Mouse (Mus musculus) adrenal gland, adult 2 months (tissue): ENCODE results near the gene Cd300lb. TPM values are rescaled to one million over a fixed set of nuclear protein-coding genes. Genes with fewer than 3 reads are reported as not detected.
A peak's percentile ranks its signal among the peaks of the same experiment; 100 is the strongest.

Source experiments
- DNase-seq: peaks from one replicate; pipeline ENCODE4 v3.0.0; 2021
- polyA plus RNA-seq: library from polyadenylated mRNA; depleted of rRNA; stranded (reverse); fragments of >200 nt; gene quantifications from 2 replicates; pipeline ENCODE4 v1.2.3, GENCODE M21; 2012; rRNA removed
- total RNA-seq, 2 experiments: library from RNA; stranded (reverse); gene quantifications; 2 replicates each; pipeline ENCODE4 v1.2.3; 2021

Gene Cd300lb
- total and polyA plus RNA-seq, 3 experiments: 0.46 to 1.1 (median 0.86) TPM

GRCm38 (mm10) chr11:114883251-114883789 is 50.9 kb downstream of the Cd300lb start:
- DNase-seq: no peak

GRCm38 (mm10) chr11:114880589-114880988 is 53.6 kb downstream of the Cd300lb start:
- no peak for DNase-seq

- DNase-seq: no peak
Observed at GRCm38 (mm10) chr11:114880185-114880584, 54.0 kb downstream of the Cd300lb start.

GRCm38 (mm10) chr11:114879666-114880065 is 54.5 kb downstream of the Cd300lb start:
- no peak for DNase-seq

GRCm38 (mm10) chr11:114877145-114877544 is 57.0 kb downstream of the Cd300lb start:
- peak; percentile 48 for DNase-seq

GRCm38 (mm10) chr11:114876621-114877020 is 57.6 kb downstream of the Cd300lb start:
- no peak for DNase-seq

GRCm38 (mm10) chr11:114876176-114876575 is 58.0 kb downstream of the Cd300lb start:
- no peak for DNase-seq

GRCm38 (mm10) chr11:114875301-114875801 is 58.8 kb downstream of the Cd300lb start:
- DNase-seq: no peak

- DNase-seq: no peak
Observed at GRCm38 (mm10) chr11:114874226-114875145, 59.7 kb downstream of the Cd300lb start.

- DNase-seq: no peak
Observed at GRCm38 (mm10) chr11:114873022-114873817, 61.0 kb downstream of the Cd300lb start.

Other genes with a start within 250 kb of the Cd300lb start
- under 1 TPM; 0.17 to 0.58 TPM for gene Dnaic2, start 207.0 kb downstream of the Cd300lb start, total RNA-seq
- 0.49 and 0.85 TPM in 2 replicates for gene Dnaic2, start 207.0 kb downstream of the Cd300lb start, polyA plus RNA-seq
- gene Kif19a, start 169.0 kb downstream of the Cd300lb start, total RNA-seq: under 1 TPM; 0.48 to 0.66 TPM
- gene Kif19a, start 169.0 kb downstream of the Cd300lb start, polyA plus RNA-seq: 0.48 and 1.3 TPM in 2 replicates
- not detected for gene Btbd17, start 138.4 kb downstream of the Cd300lb start, total RNA-seq
- gene Btbd17, start 138.4 kb downstream of the Cd300lb start, polyA plus RNA-seq: 0.24 and 0.32 TPM in 2 replicates
- not detected for gene Gpr142, start 135.5 kb downstream of the Cd300lb start, total RNA-seq
- gene Gpr142, start 135.5 kb downstream of the Cd300lb start, polyA plus RNA-seq: not detected in 2 replicates
- gene Gprc5c, start 83.2 kb downstream of the Cd300lb start, total RNA-seq: 1 to 10 TPM; 4.0 to 7.1 TPM
- 5.2 and 7.6 TPM in 2 replicates for gene Gprc5c, start 83.2 kb downstream of the Cd300lb start, polyA plus RNA-seq
- gene Cd300a, start 44.3 kb downstream of the Cd300lb start, total RNA-seq: 1 to 10 TPM; 1.5 TPM
- 0.80 and 0.81 TPM in 2 replicates for gene Cd300a, start 44.3 kb downstream of the Cd300lb start, polyA plus RNA-seq
- gene Cd300c, start 34.8 kb upstream of the Cd300lb start, total RNA-seq: not detected
- gene Cd300c, start 34.8 kb upstream of the Cd300lb start, polyA plus RNA-seq: 0.58 TPM in 1 of 2 replicates, not detected in the other
- gene Cd300ld, start 55.5 kb upstream of the Cd300lb start, total RNA-seq: 1 to 10 TPM in 1 of 2 experiments, under 1 TPM in 1; 0.89 to 2.7 TPM
- gene Cd300ld, start 55.5 kb upstream of the Cd300lb start, polyA plus RNA-seq: 0.45 and 0.64 TPM in 2 replicates
- 1 to 10 TPM; 3.5 to 5.5 TPM for gene Cd300c2, start 67.5 kb upstream of the Cd300lb start, total RNA-seq
- 3.7 and 3.8 TPM in 2 replicates for gene Cd300c2, start 67.5 kb upstream of the Cd300lb start, polyA plus RNA-seq
- not detected for gene Cd300ld2, start 81.8 kb upstream of the Cd300lb start, total RNA-seq
- 0.56 TPM in 1 of 2 replicates, not detected in the other for gene Cd300ld2, start 81.8 kb upstream of the Cd300lb start, polyA plus RNA-seq
- not detected for gene Cd300ld4, start 92.6 kb upstream of the Cd300lb start, total RNA-seq
- gene Cd300ld4, start 92.6 kb upstream of the Cd300lb start, polyA plus RNA-seq: 0.21 TPM in 1 of 2 replicates, not detected in the other
- gene Cd300ld5, start 103.4 kb upstream of the Cd300lb start, total RNA-seq: 1 to 10 TPM; 5.0 to 8.0 TPM
- 0.49 and 0.68 TPM in 2 replicates for gene Cd300ld5, start 103.4 kb upstream of the Cd300lb start, polyA plus RNA-seq
- gene Cd300ld3, start 114.0 kb upstream of the Cd300lb start, total RNA-seq: 10 to 100 TPM in 1 of 2 experiments, 1 to 10 TPM in 1; 4.0 to 10.5 TPM
- gene Cd300ld3, start 114.0 kb upstream of the Cd300lb start, polyA plus RNA-seq: 10.6 and 11.2 TPM in 2 replicates
- gene Cd300e, start 127.8 kb upstream of the Cd300lb start, total RNA-seq: under 1 TPM; 0.78 to 0.86 TPM
- gene Cd300e, start 127.8 kb upstream of the Cd300lb start, polyA plus RNA-seq: 0.04 TPM in 1 of 2 replicates, not detected in the other
- gene Rab37, start 157.0 kb upstream of the Cd300lb start, total RNA-seq: under 1 TPM; 0.55 to 0.58 TPM
- gene Rab37, start 157.0 kb upstream of the Cd300lb start, polyA plus RNA-seq: 0.15 and 0.36 TPM in 2 replicates
- under 1 TPM; 0.55 to 0.90 TPM for gene Cd300lf, start 199.6 kb upstream of the Cd300lb start, total RNA-seq
- 1.00 and 1.3 TPM in 2 replicates for gene Cd300lf, start 199.6 kb upstream of the Cd300lb start, polyA plus RNA-seq
- 10 to 100 TPM; 15.6 to 26.2 TPM for gene Slc9a3r1, start 229.0 kb upstream of the Cd300lb start, total RNA-seq
- 14.8 and 15.0 TPM in 2 replicates for gene Slc9a3r1, start 229.0 kb upstream of the Cd300lb start, polyA plus RNA-seq